Mouse (Mus musculus) urinary bladder, adult 18-20 months (tissue): ENCODE data around the gene Sp6.
A peak's percentile ranks its signal among the peaks of the same experiment; 100 is the strongest.

Experiments used
- DNase-seq, 2 experiments: peaks; one replicate each; pipeline ENCODE4 v3.0.0; 2022; ENCODE audit warnings: low spot score in 2 of 2, mixed read lengths in 2 of 2

The Sp6 gene

DNA sequence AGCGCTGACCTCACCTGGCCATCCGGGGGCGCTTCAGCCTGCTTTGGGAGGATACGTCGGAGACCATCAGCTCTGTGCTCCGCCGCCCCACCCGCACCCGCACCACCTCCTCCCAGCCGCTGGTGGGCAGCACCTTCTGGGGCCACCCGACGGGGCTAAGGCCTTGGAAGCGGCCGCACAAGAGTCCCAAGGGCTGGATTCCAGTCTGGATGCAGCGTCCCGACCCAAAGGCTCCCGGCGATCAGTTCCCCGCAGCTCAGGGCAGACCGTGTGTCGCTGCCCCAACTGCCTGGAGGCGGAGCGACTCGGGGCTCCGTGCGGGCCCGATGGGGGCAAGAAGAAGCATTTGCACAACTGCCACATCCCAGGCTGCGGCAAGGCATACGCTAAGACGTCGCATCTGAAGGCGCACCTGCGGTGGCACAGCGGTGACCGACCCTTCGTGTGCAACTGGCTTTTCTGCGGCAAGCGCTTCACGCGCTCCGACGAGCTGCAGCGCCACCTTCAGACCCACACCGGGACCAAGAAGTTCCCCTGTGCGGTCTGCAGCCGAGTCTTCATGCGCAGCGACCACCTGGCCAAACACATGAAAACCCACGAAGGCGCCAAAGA is 8.8 kb downstream of the Sp6 start:
- DNase-seq, result peak; percentile 26 to 67

DNA sequence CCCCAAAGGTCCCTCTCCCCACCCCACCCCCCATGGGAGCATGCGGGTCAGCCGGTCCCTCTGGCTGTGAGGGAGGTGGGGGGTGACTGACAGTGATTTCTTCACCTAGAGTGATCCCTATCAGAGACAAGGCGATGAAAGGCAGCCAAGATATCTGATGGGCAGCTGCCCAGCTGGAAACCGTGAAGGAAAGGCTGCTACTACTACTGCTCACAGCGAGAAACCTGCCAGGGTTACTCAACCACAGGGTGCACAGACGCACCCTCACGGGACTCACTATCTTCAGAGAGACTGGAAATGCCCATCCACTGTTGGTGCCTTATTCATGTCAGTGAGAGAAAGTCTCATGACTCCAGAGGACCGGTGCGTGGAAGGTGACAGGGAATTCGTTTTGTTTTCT is 11.8 kb downstream of the Sp6 start:
- DNase-seq, result peak; percentile 57 to 65

DNA sequence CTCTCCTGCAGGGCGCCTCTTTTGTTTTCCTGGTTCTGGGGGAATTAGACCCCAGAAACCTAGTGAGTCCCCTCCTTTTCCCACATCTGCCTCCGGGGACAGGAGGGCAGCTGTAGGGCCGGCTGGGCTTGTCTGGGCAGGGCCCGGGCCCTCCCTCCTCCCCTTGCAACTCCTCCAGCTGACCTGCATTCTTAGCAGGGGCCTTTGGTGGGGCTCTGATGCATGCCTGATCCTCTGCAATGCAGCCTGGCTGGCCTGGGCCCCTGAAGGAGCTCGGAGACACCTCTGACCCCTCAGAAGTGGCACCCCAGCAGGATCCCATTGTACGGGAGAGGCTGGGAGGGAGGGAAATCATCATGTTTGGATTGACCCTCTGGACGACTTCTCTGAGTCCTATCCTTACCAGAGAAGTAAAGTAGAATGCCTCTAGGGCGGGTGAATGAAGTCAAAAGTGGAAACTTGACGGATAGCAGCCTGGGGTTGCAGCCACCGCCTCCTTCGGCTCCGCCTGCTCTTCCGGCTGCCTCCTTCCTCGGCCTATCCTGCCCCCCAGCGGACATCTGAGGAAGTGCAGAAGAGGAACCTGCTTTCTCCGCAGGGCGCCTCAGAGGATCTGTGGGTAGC is 12.6 kb downstream of the Sp6 start:
- DNase-seq, result peak; percentile 68 to 74

DNA sequence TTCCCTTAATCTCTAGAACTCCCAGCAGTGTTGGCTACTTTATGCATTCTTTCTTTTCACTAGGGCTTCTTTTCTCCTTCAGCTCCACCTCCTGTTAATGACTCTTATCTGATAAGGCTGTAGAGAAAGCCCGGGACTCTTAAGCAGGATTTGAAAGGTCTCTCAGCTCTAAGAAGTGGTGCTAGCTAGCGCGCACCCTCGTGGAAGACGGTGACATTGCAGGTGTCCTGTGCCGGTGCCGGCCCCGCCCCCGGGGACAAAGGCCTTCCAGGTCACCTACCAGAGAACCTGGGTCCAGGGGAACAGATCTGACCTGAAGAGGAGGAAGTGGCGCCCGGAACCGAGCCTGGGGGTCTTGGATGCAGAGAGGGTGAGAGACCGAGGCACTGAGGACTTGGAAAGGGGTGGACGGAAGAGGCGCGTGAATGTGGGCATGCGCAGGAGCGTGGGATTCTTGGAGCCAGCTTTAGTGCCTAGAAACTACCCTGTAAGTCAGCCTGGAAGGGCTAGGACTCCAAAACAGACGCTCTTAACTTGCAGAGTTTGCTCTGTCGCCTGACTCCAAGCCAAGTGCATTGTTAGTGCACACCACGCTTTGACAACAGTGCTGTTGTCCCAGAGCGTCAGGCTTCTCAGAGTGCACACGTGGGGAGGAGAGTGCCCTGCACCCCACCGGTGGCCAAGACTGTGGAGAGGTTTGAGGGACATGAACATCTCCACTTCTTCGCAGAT is 16.7 kb downstream of the Sp6 start, which contains the start of gene Scrn2:
TSS of gene Scrn2 (plus strand) at position 253 of the 732 bp plus-strand sequence.
- peak; percentile 69 to 92 for DNase-seq

DNA sequence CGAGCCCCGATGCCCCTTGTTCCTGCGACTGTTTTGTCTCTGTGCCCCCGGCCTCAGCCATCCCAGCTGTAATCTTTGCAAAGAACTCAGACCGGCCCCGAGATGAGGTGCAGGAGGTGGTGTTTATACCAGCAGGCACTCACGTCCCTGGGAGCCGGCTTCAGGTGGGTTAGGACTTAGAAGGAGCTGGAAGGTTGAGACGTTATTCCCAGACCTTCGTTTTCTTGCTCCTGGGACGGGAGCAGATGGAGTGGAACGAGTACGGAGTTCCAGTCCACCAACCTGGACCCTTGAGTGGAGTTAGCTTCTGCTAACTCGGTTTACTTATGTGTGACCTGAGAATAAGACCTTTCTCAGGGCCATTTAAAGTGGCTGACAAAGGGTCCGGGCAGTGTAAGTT is 17.2 kb downstream of the Sp6 start:
- DNase-seq, result no peak

DNA sequence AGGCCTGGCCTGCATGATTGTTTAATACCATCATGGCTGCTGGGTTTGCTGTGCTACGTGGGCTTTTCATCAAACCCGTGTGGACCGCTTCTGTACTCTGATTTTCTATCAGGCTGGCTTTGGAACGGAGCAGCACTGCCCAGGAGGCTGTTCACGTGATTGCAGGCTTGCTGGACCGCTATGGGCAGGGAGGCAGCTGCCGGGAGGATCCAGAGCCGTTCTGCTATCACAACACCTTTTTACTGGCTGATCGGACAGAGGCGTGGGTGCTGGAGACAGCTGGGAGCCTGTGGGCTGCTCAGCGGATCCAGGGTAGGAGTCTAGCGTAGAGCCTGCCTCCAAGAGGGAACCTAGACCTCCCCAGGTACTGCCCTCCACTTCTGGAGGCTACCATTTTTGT is 18.8 kb downstream of the Sp6 start:
- no peak for DNase-seq

DNA sequence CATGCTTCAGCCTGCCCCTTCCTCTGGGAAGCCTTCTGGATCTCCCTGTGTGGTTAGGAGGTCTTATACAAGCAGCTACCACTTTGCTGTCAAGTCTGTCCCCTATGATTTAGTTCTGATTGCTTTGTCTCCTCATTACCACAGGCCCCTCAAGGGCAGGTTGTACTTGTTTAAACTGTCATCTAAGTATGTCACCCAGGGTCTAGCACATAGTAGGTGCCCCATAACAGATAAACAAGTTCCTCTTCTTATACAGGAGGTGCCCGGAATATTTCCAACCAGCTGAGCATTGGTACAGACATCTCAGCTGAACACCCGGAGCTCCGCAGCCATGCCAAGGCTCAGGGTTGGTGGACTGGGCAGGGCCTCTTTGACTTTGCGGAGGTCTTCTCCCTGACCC is 19.3 kb downstream of the Sp6 start:
- no peak for DNase-seq

DNA sequence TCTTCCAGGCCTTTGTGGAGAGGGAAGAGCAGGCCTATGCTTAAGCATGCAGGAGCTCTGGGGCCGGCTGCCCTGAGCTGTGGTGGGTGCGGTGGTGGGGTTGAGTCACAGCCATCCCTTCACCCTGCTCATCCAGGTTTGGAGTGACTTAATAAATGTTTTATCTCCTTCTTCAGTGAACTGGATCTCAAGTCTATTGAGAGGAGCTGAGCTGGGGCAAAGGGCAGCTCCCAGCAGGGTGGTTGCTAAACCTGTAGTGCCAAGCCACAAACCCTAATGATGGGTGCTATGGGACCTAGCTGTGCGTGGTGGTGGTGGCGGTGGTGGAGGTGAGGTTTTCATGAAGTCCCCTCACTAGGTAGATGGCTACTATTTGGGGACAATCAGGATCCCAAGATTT is 20.6 kb downstream of the Sp6 start:
- no peak for DNase-seq

DNA sequence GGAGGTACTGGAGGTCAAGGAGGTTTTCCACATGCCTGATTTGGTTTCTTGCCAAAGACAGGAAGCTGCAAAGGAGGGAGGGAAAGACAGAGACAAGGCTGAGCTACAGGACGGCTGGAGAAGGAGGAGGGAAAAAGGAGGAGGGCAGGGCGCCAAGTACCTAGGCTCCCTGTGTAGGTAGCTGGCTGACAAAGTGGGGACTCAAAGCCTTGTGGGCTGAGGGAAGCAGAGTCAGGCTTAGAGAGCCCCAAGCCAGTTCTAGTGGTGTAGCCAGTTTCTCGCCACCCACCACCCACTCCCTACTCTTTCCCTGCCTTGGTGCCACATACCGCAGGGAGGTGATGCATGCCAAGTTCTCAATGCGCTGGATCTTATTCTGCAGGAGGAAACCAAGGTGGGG is 22.9 kb downstream of the Sp6 start:
- no peak for DNase-seq

DNA sequence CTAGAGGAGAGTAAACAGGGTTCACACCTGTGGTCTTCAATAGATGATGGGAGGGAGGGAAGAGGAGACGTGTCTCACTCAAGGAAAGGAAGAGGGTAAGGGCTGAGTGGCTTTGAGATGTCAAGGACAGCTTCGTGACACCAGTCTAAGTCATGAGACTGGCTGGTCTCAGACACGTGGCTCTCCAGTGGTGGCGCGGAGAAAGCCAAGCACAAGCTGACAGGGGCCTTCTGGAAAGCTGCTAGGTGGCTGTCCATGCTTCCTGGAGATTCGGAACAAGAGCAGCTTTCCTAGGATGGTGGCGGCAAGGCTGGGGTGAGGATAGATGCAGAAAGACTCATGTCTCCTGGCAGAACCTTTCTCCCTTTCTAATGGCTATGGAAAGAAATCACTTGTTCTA is 25.7 kb downstream of the Sp6 start:
- DNase-seq, result no peak

DNA sequence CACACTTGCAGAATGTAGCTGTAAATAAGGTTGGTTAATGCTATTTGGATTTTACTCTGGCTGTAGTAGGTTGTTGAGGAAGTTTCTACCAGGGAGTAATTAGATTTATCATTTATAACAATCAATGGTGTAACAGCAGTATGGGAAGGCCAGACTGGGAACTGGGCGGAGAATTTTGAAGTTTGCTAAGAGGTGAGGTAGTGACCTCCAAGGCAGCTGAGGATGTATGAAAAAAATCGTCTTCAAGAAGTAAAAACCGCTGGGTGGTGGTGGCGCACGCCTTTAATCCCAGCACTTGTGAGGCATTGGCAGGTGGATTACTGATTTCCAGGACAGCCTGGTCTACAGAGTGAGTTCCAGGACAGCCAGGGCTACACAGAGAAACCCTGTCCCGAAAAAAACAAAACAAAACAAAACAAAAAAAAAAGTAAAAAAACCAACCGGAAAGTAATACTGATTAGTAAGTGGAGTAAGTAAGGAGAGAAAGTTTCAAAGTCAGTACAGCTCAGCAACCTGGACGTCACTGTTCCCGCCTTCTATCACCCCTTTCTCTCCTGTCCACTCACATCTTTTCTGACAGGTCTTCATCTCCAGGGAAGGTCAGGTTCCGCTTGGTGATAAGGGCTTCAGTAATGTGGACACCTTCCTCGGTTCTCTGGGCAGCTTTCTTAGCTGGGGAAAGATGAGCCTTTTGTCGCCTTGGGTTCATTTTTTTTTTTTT is 27.3 kb downstream of the Sp6 start:
- no peak for DNase-seq

DNA sequence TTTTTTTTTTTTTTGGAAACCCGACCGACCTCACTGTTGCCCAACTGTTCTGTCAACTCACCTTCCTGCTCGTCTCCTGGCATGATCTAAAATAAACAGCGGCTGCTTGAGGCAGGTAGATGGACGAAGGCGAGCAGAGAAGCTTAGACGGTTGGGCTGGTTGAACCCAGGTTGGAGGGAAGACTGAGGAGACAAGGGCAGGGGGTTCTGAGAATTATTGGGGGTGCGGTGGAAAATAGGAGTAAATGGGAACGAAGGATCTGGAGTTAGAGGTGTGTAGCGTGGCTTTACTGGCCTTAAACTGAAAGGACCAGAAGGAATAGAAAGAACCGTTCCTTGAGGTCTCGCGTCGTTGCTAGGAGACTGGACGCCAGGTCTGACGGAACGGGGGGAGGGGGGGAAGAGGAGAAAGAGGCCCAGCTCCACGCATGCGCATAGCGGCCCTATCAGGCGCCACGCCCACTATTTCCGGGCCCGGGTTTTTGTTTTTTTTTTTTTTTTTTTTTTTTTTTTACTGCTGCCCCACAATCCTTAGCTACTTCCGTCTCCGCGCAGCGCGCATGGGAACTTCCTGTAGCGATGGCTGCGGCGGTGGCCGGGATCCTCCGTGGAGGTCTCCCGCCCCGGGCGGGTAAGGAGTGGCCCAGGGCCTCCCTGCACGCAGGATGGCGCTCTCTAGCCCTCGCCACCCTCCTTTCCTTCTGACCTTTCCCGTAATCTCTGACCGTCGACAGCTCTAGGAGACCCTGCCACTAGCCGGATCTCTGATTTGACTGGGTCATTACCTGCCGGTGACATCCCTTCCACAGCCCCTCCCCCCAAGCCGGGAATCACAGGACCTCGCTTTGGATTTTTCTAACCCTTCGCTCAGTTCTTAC is 28.1 kb downstream of the Sp6 start, which contains the start of the genes Lrrc46 and Mrpl10:
TSS of gene Lrrc46 (minus strand) at position 386 of the 878 bp plus-strand sequence.
TSS of gene Mrpl10 (plus strand) at position 539 of the 878 bp plus-strand sequence.
- DNase-seq, result peak; percentile 78 to 80

DNA sequence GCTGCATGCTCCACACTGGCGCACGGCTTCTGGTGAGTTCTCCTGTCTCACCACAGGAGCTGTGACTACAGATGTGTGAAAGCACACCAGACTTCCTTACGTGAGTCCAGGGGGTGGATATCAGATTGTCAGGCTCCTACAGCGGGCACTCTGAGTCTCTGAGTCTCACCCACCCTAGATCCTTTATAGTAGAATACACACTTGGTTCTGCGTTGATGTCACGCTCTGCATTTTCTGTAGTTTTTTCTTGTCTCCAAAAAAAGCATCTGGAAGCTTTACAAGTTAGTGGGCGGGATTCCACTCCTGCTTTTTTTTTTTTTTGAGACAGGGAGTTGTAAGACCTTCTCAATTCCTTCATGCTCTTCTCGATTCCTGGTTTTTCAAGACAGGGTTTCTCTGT is 31.7 kb downstream of the Sp6 start:
- no peak for DNase-seq

DNA sequence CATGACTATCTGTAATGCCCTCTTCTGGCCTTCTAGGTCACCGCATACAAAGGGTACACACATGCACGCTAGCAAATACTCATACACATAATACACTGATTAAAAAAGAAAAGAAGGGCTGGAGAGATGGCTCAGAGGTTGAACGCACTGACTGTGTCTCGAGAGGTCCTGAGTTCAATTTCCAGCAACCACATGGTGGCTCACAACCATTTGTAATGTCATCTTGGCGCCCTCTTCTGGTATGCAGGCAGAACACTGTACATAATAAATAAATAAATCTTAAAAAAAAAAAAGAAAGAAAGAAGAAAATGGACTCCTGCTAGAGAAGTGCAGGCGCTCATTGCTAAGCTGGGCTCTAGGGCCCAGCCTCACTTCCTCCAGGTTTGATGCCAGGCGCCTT is 32.7 kb downstream of the Sp6 start:
- no peak for DNase-seq

DNA sequence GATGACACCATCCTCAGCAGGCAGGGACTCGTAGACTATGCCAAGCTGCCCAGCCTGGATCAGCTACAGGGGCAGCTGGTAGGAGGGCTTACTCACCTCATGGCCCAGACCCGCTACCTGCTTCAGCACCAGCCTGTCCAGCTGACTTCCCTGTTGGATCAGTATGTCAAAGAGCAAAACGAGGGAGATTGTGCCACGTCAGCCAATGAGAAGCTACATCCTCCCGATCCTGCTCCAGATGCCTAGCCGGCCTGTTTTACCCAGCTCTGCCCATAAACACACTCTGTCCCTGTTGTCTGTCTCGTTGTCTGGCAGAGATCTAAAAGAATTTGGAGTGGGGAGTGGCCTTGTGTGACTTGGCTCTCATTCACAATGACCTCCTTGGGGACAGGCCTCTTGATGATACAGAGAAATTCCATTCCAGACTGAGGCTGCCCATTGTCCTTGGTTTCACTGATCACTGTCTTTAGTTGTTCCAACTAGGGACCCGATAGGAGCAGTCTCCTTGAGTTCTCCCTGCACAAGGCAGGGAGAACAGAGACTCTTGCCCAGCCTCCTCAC is 35.0 kb downstream of the Sp6 start:
- no peak for DNase-seq

DNA sequence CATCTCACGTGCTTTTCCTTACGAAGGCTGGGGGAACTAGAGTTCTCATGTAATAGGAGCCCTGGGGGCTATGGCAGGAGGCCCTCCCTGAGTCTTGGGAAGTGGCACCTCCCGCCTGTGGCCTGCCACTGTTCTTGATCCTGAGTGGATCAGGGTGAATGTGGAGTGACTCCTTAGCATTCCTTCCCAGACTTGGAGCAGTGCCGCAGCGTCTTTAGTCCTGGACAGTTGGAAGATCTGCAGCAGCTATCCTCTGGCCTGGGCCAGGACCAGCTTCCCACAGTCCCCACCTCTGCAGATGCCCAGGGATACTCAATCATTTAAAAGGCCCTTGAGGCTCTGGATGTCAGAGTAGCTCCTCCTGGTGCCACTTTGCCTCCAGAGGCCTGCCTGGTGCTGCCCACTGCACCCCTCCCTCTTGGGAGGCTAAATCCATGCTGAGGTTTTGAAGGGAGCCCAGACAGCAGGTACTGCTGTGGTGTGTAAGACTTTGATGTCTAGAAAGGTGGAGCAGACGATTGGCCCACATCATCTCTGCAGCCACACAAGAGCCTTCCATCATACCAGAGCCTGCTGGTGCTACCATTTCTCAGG is 36.4 kb downstream of the Sp6 start:
- no peak for DNase-seq

DNA sequence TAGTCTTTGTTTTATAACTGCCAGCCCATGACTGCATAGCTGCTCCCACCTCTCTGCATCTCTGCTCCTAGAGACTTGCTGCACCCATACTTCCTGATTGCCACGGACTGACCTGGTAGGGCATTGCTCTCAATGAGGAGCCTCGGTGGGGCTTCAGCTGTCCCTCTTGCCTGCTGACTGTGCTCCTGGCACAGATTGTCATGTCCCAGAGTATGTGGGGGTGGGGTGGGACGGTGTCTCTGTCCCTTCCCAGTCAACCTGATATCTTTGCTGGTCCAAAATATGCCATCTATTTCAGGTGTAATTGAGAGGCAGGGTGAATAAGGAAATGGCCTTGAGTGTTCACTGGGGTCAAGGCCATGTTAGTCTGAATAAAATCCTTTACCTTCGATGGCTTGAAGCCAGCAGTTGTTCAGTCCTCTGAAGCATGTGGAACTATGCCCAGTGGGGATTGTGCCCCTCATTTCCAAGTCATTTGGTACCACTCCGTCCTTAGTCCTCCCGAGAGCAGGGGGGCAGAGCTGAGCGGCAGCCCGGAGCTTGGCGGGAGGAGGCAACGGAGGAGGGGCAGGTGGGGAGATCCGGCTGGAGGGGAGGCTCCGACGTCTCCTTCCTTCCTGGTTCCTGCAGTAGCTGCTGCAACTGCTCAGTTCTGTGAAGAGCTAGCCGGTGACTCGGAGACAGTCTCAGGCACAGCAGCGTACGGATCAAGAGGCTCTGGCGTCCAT is 37.2 kb downstream of the Sp6 start, which contains the start of gene Osbpl7:
TSS of gene Osbpl7 (plus strand) at position 413 of the 728 bp plus-strand sequence.
- peak; percentile 60 to 62 for DNase-seq

DNA sequence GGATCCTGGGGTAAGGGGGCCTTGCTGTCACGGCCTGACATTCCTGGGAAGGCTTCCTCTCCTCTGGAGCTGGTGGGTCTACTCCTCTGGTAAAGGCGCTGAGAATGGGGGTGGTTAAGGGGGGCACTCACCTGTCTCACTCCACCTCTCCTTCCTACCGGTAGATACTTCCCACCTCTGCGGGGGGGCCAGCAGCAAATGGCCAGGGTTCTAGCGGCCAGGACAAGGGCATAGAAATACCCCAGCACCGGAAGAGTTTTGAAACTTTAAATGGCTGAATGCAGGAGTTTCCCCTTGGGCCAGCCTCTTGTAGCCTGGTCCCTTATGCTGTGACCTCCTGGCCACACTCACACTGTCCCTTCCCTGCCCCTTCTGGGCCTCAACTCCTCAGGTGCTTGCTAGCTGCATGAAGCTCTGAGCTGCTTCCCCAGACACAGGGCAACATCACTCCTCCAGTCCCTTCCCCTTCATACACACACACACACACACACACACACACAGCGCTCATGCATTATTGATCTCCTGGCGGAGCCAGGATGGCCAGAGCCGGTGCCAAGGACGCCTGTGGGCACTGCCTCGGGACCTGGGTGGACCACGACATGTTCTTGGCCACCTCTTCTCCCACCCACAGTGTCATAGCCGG is 37.9 kb downstream of the Sp6 start:
- no peak for DNase-seq

DNA sequence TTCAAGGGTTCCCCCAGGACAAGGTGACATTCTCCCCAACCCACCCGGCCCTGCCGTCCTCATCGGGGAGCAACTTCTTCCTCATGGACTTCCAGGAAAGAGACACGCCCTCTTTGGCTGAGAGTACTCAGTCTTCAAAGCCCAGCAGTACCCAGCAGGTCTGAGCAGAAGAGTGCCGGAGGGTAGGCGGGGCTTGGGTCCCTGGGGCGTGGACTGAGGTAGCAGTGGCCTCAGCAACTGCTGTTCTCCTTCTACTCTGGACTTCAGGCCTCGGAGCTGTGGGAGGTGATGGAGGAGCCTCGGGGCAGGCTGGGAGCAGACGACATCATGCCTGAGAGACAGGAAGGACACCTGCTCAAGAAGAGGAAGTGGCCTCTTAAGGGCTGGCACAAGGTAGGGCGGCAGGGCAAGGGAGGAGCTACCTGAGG is 39.0 kb downstream of the Sp6 start:
- peak in 1 of 2 experiments; percentile 36 for DNase-seq
